Mouse (Mus musculus): ENCODE data around the gene Sowahd.
"Not testable (repeated sequence)": the region's sequence is repeated elsewhere in the genome, so short reads cannot be mapped to it uniquely, and the experiment has no call there.

The Sowahd gene

DNA sequence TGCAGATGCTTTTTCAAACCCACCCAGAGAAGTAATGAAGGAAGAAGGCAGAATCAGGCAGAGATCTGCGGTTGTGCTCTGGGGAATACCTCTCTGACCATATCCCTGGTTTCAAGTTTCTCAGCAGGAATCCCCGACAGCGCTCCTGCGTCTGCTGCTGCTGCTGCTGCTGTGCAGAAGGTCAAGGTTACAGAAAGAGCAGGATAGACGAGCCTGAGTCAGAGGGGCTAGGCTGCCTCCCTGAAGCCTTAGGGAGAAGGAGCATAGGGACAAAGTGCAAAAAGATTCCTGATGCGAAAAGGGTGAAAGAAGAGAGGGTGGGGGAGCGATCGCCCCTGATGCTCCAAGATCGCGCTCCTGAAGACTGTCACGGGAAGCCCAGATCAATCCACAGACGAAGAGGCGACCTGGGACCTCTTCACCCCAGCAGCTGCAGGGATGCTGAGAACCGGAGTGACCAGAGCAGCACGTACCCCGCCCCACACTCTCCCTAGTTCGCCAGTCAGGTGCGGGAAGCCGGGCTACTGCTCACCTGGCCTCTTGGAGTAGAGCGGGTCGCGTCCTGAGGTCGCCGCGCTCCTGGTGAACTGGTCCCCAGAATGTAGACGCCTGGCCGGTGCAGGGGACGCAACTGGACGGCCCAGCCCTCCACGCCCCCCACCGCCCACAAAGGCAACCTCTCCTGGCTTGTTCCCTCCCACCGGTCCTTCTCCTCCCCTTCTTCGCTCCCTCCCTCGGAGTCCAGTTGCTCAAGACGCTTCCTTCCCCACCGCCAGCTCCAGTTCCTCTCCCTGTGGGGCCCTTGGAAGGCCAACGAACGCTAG lies at the start of gene Sowahd:
Sowahd (plus strand) TSS at position 780 of the 824 bp plus-strand sequence.
- no peak for DNase-seq

DNA sequence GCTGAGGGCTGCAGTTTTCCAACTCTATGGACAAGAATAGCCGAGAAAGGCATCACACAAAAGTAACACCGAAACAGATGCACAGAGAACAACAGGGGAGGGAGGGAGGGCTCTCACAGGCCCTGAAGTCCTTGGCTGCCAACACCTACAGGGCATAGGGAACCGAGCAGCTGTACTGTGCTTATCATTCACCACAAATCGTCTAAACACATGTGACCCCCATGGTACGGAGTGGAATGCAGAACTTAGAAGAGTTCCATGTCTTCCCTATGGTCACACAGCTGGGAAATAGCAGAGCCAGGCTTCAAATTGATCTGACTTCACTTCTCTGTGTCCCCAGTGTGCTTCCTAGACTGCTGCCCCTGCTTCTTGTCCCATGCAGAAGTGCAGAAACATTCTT lies 34.8 kb upstream of the Sowahd start:
- DNase-seq: no peak

DNA sequence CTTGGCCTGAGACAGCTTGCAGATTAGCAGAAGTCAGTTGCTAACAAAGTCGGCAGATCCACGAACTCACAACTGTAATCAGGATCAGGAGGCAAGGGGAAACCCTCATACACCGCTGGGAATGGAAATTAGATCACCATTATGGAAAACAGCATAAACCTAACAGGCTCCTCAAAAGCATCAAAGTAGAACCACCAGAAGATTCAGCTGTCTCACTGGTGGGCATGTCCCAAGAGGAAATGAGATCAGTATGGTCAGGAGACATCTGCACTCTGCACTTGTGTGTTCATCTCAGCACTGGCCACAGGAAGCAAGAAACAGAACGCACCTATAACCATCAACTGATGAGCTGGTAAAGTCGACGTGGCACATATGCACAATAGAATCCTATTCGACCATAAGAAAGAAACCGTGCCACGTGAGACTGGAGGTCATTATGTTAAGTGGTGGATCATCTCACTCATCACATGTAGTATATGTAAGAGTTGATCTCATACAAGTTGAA lies 30.4 kb upstream of the Sowahd start:
- DNase-seq: no peak

DNA sequence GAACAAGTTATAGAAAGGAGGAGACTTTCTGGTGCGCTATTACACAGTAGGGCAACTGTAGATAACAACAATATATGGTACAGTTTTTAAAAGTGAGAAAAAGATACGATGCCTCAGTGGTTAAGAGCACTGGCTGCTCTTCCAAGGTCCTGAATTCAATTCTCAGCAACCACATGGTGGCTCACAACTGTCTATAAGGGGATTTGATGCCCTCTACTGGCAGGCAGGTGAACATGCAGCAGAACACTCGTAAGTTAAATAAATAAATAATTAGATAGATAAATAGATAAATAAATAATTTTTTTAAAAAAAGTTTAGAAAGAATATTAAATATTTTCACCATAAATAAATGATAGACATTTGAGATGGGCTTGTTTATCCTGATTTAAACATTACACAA lies 29.6 kb upstream of the Sowahd start:
- DNase-seq: no peak

DNA sequence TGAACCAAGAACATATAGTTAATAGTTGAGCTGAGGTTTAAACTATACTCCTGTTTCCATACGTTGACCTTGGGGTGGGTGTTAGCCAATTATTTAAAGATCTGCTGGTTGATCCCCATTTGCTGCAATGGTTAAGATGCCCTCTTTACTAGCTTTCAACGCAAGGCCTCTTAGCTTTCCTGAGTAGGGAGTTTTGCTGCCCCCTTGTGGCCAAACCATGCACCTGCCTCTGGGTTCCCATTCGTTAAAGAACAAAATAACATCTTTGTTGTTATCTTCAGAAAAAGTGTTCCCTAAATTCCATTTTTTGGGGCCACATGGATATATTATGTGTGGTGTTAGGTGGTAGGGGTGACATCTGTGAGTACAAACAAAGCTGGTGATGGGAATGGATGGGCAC lies 26.0 kb upstream of the Sowahd start:
- DNase-seq: peak; percentile 32

DNA sequence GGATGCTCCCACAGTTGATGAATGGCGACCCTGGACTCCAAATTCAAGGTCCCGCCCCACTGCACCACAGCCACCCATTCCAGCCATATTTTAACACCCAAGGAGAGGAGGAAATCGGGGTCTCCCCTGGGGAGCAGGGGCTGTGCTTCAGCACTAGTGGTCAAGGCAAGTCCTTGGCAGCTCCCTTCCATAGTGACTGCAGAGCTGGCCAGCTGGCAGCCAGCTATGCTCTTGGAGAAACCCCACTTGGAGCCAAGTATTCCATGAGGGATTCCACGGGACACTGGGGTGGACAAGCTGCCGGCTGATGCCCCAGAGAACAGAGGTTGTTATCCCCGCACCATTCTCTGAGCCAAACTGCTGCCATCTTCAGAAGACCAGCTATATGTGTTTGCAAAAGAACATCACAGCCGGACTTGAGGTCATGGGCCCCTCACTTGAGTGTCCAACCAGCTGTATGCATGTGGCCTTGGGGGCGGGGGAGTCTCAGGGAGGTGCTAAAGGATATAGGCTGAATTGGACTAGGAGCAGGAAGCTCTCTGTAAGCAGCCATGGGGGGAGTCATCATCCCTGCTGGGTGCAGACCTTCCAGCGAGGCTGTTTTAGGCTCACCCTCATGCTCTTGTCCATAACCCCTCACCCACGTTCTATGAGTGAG lies 24.9 kb upstream of the Sowahd start:
- no peak for DNase-seq

DNA sequence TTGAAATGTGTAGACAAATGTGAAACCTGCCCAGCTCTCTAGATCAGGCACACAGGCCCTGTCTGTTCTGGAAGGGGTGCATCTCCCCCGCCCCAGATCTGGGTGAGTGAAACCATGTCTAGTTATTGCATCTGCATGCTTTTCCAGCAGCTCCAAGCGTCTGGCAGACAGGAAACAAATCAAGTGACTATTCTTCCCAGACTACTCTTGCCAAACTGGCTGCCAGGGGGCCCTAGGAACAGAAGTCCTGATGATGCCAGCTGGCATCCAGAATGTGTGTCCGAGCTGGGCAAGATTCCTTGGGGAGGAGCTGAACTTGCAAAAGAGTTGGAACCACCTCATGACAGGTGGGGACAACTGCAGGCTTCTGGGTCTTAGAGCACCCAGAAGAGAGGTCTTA lies 20.3 kb upstream of the Sowahd start:
- DNase-seq: no peak

DNA sequence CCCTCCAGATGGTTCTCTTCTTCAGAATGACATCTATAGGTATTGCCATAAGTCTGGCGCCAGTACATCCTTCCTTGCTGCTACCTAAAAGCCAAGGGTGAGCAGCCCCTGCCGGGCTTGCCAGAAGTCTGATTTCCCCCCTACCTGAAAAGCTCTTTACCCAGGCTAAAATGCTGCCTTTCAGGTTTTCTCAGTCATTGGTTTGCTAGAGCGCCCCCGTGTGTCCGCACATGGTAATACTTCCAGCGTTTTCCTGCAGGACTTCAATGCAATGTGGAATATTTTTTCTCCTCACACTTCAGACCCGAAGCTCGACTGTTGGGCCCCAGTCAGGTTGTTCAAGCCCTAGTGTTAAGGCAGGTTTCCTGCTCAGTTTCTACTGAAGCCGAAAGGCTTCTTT lies 5.9 kb upstream of the Sowahd start:
- peak; percentile 13 for DNase-seq

DNA sequence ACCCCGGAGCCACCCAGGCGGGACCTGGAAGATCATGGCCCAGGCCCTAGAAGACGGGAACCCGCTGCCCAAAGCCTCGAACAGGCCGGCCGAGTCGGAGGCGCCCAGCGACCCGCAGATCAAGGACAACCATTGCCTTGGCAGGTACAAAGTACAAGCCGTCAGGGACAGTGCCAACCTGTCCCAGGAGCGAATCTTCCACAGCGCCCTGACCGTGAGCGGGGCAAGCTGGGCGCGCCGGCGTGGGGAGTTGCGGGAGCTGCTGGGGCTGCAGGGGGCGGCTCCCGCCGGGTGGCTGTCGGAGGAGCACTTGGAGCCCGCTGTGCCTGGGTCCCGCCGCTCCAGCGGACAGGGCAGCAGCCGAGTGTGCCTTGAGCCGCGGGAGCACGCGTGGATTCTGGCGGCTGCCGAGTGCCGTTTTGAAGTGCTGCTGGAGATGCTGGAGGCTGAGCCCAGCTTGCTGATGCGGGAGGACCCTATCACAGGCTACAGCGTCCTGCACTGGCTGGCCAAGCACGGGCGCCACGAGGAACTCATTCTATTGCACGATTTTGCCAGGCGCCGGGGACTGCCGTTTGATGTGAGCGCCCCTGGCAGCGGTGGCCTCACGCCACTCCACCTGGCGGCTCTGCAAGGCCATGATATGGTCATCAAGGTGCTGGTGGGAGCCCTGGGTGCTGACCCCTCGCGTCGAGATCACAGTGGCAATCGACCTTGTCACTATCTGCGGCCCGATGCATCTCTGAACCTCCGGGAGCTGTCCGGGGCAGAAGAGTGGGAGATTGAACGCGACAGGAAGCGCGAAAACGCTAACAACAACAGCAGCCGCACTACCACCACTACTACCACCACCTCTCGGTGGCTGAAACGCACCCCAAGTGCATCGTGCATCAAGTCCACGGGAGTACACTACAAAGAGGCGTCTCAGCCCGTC lies 512 bp downstream of the Sowahd start:
- no peak for DNase-seq

DNA sequence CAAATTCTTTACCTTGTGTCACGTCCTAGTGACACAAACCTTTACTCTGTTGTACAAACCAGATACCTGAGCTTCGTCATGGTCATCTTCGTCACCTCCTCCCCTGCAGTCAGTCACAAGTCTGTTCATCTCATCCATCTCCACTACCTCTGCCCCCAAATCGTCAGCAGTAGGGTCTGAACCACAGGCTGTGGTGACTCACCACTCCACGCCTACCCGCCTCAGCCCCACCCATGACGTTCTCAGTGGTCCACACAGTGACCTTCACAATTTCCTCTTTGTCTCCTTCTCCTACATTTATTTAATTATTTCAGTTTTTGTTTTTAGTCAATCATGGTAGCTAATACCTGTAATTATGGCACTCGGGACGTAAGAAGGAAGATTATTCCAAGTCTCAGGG lies 15.3 kb downstream of the Sowahd start:
- DNase-seq: no peak

DNA sequence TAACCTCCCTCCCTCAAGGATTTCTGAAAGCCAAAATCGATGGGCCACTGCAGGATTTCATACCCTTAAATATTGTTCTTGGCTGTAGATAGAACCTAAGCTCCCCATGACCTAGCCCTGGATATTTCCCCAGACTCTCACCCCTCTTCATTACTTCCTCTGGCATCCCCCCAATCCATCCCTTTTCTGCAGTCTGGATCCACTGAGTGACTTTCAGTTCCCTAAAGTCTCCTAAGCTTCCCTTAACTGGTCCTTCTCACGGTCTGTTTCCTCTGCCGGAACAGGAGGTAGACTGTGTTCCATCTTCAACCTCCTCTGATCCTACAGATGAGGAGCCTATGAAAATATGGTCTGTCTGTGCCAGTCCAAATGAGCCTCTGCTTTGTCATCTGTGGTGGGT lies 18.7 kb downstream of the Sowahd start:
- DNase-seq: no peak

DNA sequence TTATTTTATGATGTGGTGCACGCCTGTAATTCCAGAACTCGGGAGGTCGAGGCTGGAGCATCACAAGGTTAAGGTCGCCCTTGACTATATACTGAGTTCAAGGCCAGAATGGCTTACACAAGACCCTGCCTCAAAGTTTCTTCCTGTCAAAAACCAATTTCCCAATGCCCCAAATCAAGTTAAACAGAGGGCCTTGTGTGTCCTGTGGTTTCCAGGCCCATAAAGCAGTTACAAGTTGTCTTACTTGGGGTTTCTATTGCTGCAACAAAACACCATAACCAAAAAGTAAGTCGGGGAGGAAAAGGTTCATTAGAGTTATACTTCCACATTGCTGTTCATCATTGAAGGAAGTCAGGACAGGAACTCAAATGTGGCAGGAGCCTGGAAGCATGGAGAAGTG lies 20.1 kb downstream of the Sowahd start:
- no peak for DNase-seq

DNA sequence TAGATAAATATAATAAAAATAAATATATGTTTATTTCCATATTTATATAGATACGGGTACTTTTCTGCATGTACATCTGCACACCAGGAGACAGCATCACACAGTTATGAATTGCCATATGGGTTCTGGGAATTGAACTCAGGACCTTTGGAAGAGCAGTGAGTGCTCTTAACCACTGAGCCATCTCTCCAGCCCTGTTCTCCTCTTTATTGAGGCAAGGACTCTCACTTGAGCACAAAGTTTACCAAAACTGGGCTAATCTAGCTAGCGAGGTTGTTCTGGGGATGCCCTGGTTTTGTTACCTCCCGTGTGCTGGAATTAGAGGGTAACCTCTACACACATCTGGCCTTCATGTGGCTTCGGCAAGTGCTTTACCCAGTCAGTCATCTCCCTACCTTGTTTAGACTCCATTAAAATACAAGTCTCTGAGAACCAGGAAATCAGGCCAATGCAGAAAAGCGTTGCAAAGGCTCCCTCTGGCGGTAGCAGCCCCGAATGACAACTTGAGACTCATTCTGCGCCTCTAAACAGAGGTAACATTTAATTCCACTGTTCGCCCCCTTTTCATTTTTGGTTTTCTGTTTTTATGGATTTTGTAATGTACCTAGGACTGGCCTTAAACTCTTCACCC lies 25.7 kb downstream of the Sowahd start:
- peak; percentile 19 for DNase-seq

DNA sequence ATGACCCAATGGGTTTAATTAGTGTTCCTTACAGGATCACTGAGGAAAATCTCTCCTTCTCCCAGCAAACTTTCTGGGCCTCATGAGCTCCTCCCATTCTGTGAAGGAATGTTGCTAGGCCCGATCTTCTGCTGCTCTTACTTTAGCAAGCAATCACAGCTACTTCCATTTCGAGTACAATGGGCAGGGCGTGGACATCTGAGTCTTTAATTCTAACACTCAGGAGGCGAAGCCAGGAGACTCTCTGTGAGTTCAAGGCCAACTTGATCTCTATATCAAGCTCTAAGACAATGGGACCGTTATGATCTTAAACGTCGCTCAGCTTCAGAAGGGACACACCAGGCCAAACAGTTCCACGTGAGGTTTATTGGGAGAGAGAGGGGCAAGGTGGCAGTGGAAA lies 28.0 kb downstream of the Sowahd start:
- DNase-seq: no peak

DNA sequence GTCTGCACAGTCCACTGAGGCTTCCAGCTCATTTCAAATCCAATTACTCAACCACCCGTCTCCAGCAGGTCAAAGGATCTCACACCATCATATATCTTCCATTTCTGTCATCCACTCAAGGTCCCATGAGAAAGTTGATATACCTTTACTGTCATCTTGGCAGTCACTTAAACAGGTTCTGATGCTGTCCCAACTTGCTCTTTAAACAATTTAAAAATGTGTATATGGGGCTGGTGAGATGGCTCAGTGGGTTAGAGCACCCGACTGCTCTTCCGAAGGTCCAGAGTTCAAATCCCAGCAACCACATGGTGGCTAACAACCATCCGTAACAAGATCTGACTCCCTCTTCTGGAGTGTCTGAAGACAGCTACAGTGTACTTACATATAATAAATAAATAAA lies 31.7 kb downstream of the Sowahd start:
- DNase-seq: not testable (repeated sequence)

DNA sequence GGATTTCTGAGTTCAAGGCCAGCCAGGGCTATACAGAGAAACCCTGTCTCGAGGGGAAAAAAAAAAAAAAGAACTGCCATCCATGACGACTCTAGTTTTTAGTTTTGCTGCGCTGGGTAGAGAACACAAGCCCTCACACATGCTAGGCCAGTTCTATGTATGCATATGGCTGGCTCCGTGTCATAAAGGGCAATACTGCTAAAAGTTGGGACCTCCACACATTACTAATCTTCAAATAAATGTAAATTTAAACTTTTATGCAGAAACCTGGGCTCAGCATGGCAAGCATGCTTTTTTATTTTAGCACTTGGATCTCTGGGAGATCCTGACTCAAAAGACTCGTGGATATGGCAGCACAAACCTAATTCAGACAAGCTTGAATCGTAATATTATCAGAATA lies 32.5 kb downstream of the Sowahd start:
- DNase-seq: no peak

DNA sequence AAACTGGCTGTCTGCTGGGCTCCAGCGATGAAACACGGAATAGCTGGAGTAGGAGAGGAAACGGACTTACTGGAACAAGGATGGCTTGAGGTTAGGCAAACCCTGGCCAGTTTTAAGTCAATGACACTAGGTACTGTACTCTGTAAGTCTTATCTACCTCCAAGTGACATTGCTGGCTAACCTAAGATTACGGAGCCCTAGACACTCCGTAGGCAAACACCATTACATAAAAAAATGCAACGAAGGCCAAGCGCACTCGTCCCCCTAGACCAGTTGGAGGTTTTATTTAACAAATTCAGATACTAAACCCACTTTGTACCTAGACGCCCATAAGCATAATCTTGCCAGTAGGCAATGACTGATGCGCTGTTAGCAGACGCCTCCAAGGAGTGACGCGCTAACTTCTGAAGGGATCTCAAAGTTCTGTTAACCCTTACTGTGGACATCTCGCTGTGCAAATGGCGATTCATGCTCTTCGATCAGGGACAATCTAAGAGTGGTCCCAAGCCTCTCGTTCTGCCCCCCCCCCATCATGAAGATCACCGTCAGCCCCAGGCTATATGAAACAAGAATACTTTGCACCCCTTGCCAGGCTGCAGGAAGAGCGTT lies 35.8 kb downstream of the Sowahd start:
- no peak for DNase-seq

DNA sequence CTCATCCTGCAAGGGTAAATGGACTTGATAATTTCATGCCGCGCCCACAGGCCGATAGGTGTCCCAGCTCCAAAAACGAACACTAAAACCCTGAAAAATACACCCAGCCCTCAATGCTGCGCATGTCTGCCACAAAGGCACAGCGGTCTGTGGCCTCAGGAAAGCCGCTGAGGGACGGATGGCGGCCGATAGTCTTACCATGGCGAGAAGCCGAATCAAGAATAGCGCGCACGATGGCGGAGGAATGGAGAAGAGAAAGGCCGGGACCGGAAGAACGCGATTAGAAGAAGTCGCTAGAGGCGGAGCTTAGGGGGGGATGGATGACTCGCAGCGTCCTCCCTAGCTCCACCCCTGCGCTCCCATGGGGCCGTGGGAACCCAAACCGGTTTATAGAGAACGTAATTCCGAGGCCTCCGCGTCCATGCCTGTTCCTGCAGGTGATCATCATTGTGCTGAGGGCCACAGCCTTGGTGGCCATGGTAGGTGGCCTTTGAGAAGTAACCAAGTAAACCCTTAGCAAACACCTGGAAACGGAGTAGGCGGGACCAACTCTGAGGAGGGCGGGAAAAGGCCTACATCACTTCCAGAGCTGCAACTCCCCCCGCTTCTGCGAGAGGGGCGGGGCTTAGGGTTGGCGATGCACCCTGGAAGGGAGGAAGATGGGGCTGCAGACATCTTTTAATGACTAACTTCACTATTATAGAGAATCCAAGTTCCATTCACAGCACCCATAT lies 36.4 kb downstream of the Sowahd start, which contains the start of gene Rpl39:
Rpl39 (minus strand) TSS at position 476 of the 734 bp plus-strand sequence.
- peak; percentile 91 for DNase-seq

DNA sequence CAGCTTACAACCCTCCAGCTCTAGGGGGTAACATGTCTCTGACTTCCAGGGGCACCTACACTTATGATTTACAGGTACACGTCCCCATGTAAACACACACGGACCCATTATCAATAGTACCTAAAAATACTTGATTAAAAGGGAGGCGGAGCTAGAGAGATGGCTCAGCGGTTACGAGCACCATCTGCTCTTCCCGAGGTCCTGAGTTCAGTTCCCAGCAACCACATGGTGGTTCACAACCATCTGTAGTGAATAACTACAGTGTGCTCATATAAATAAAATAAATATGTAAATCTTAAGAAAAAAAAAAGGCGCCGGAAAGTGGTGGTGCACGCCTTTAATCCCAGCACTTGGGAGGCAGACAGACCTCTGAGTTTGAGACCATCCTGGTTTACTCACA lies 37.0 kb downstream of the Sowahd start:
- DNase-seq: no peak

DNA sequence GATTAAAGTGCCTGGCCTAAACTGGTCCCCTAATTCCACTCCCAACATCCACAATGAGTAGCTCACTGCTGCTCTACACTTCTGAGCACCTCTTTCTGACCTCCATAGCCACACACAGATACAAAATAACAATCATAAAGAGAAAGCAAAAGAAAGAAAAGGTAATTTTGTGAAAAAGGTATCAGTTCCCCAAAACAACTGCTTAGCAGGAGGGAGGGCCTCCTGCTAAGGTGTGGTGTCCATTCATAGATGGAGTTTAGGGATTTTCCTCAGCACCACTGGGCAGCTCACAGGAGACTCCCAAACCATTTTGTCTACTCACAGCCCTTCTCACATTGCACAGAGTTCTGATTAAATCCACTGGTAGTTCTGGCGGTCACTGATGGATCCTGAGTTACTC lies 40.1 kb downstream of the Sowahd start:
- no peak for DNase-seq

DNA sequence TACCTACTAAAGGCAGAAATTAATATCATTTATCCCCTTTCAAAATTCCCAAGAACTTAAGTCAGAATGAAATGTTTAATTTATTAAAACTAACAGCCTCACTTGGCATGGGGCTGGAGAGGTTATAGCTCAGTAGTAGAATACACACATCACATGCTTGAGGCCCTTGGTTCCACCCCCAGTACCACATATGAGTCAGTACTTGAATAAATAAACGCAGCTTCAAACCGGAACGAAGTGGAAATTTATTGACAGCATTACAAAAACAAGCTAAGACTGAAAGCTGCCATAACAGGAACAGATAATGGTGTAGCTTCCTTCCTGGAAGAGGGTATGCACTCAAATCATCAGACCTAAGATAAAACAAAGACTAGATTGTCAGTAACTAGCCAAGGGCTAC lies 42.8 kb downstream of the Sowahd start:
- no peak for DNase-seq
